Mouse (Mus musculus) B cell, adult (primary cell): Measurements from ENCODE around the gene Areg. TPM values are rescaled to one million over a fixed set of nuclear protein-coding genes. Genes with fewer than 3 reads are reported as not detected.

Experiments
- total RNA-seq: library from RNA; stranded (reverse); gene quantifications from 4 replicates; pipeline ENCODE4 v1.2.4, GENCODE M21; 2023; ENCODE audit not compliant: inconsistent age

Areg gene
- 1.1 to 1.7 TPM (median 1.2 TPM) in 4 replicates for total RNA-seq

DNA sequence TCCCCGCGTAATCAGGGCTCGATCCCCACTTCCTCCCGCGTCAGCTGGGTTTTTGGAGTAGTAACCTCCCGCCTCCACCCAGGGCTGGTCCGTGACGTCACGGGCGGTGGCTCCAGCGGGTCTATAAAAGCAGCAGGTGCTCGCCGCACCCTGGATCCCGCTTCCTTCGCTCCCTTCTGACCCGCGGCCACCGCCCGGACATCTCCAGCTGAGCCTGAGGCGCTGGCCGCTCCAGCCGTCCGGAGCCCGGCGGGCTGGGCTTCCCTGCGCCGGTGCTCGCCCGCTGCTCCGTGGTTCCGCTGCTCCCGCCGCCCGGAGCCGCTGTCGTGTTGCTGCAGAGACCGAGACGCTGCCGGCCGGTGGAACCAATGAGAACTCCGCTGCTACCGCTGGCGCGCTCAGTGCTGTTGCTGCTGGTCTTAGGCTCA lies at the start of gene Areg:
TSS of gene Areg (plus strand) at position 154 of the 428 bp plus-strand sequence.

Other genes starting within 250 kb of the Areg start
- gene Cxcl1, start 248.4 kb upstream of the Areg start, total RNA-seq, result not detected in 4 replicates
- 0.48 to 0.67 TPM (median 0.55 TPM) in 3 of 4 replicates, not detected in the other for gene Cxcl2, start 235.7 kb upstream of the Areg start, total RNA-seq
- 1.5 to 4.2 TPM (median 2.2 TPM) in 4 replicates for gene Mthfd2l, start 208.5 kb upstream of the Areg start, total RNA-seq
- not detected in 4 replicates for gene Epgn, start 112.1 kb upstream of the Areg start, total RNA-seq
- not detected in 4 replicates for gene Ereg, start 65.0 kb upstream of the Areg start, total RNA-seq